Mouse (Mus musculus): Measurements from ENCODE around the gene Gm10188. TPM values are rescaled to one million over a fixed set of nuclear protein-coding genes. Genes with fewer than 3 reads are reported as not detected.

Gm10188 gene
- polyA plus RNA-seq, 2 experiments, result not detected

- TF ChIP-seq EP300 (IDR thresholded peaks at IDR 0.05; ENCODE audit: low read depth) (no peak), CTCF (IDR thresholded peaks at IDR 0.05; ENCODE audit: low read depth) (no peak)
- WGBS (ENCODE audit: insufficient replicate concordance), result 26% methylated on average over 4 of the region's 4 CpGs
- Histone ChIP-seq H3K4me2 (ENCODE audit: low read depth) (no peak overlapping the region), H3K4me1 (replicated peaks; ENCODE audit: control insufficient read depth in 2 of 2, insufficient read depth in 2 of 2, low read length in 1 of 2) (no peaks in the 10 kb centered on the region), H3K36me3 (replicated peaks; ENCODE audit: control insufficient read depth, insufficient read depth, low read depth) (no peaks in the 10 kb centered on the region), H3K9me3 (ENCODE audit: control insufficient read depth, low read length) (no peaks in the 10 kb centered on the region), H3K27ac (no peak overlapping the region), H3K27me3 (ENCODE audit: control insufficient read depth, insufficient read depth, low read length) (peaks cover 20% of the 10 kb centered on the region), H3K9ac (replicated peaks) (no peak overlapping the region), H3K4me3 (ENCODE audit: insufficient read depth in 1 of 2, low read depth in 2 of 2, low read length in 2 of 2) (no peak overlapping the region)
- DNase-seq (ENCODE audit: low read depth in 3 of 3, low spot score in 3 of 3) (no peak), ATAC-seq (ENCODE audit: insufficient read depth) (no peak)
Measured at GRCm38 (mm10) chr1:132201511-132201860, 28.1 kb downstream of the Gm10188 start.

- Histone ChIP-seq H3K9me3 (ENCODE audit: control insufficient read depth, low read length) (no peaks in the 10 kb centered on the region), H3K9ac (replicated peaks) (no peak overlapping the region), H3K4me2 (ENCODE audit: low read depth) (no peak overlapping the region), H3K4me3 (ENCODE audit: insufficient read depth in 1 of 2, low read depth in 2 of 2, low read length in 2 of 2) (no peak overlapping the region), H3K27me3 (ENCODE audit: control insufficient read depth, insufficient read depth, low read length) (peaks cover 20% of the 10 kb centered on the region), H3K4me1 (replicated peaks; ENCODE audit: control insufficient read depth in 2 of 2, insufficient read depth in 2 of 2, low read length in 1 of 2) (no peaks in the 10 kb centered on the region), H3K36me3 (replicated peaks; ENCODE audit: control insufficient read depth, insufficient read depth, low read depth) (no peaks in the 10 kb centered on the region), H3K27ac (no peak overlapping the region)
- TF ChIP-seq EP300 (IDR thresholded peaks at IDR 0.05; ENCODE audit: low read depth) (no peak), CTCF (IDR thresholded peaks at IDR 0.05; ENCODE audit: low read depth) (no peak)
- WGBS (ENCODE audit: insufficient replicate concordance), result 21% methylated on average over 11 of the region's 11 CpGs
- no peak for DNase-seq (ENCODE audit: low read depth in 3 of 3, low spot score in 3 of 3)
- no peak for ATAC-seq (ENCODE audit: insufficient read depth)
Measured at GRCm38 (mm10) chr1:132200562-132201510, 28.7 kb downstream of the Gm10188 start.

DNA sequence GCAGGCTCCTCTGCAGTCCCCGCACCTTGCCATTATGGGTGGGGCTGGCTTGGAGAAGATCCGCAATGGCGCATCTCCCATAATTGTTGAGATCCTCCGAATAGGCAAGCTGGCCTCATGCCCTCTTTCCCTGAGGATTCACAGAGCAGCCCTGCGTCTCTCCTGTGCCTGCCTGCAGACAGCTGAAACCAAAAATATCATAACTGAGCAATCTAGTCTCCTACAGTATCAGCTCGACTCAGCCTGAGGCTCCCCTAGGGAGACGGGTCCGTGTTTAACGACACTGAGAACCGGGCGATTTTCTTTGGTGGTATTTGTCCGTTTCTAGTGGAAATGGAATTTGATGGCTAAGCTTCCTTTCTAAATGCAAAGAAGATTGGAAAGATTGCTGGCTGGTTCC is 29.6 kb downstream of the Gm10188 start:
- Histone ChIP-seq H3K9ac (replicated peaks) (no peak overlapping the region), H3K4me3 (ENCODE audit: insufficient read depth in 1 of 2, low read depth in 2 of 2, low read length in 2 of 2) (no peak overlapping the region), H3K9me3 (ENCODE audit: control insufficient read depth, low read length) (no peaks in the 10 kb centered on the region), H3K36me3 (replicated peaks; ENCODE audit: control insufficient read depth, insufficient read depth, low read depth) (no peaks in the 10 kb centered on the region), H3K4me1 (replicated peaks; ENCODE audit: control insufficient read depth in 2 of 2, insufficient read depth in 2 of 2, low read length in 1 of 2) (no peaks in the 10 kb centered on the region), H3K27me3 (ENCODE audit: control insufficient read depth, insufficient read depth, low read length) (peaks cover 20% of the 10 kb centered on the region), H3K27ac (no peak overlapping the region), H3K4me2 (ENCODE audit: low read depth) (no peak overlapping the region)
- DNase-seq (ENCODE audit: low read depth in 3 of 3, low spot score in 3 of 3) (no peak), ATAC-seq (ENCODE audit: insufficient read depth) (no peak)
- TF ChIP-seq CTCF (IDR thresholded peaks at IDR 0.05; ENCODE audit: low read depth) (no peak), EP300 (IDR thresholded peaks at IDR 0.05; ENCODE audit: low read depth) (no peak)
- 12% methylated on average over 12 of the region's 12 CpGs for WGBS (ENCODE audit: insufficient replicate concordance)

DNA sequence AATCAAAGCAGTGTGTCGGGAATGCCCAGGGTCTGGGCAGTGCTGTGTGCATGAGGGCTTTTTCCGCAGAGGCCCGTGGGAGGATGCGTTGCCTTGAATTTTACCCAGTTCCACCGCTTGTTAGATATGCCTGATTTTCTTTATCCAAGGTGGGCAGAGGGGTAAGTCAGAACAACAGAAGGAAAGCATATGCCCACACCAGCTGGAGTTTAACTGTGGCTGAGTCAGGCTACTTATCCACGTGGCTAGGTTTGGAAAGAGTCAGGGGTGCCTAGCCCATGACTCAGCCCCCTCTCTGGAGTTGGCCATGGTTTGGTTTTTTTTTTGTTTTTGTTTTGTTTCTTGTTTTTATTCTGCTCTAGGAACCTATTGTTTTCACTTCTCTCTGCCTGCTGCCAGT is 30.3 kb downstream of the Gm10188 start:
- WGBS (ENCODE audit: insufficient replicate concordance), result 54% methylated on average over 6 of the region's 6 CpGs
- no peak overlapping the region for H3K9ac ChIP-seq (replicated peaks)
- no peak overlapping the region for H3K4me2 ChIP-seq (ENCODE audit: low read depth)
- H3K27me3 ChIP-seq (ENCODE audit: control insufficient read depth, insufficient read depth, low read length), result peaks cover 20% of the 10 kb centered on the region
- H3K4me1 ChIP-seq (replicated peaks; ENCODE audit: control insufficient read depth in 2 of 2, insufficient read depth in 2 of 2, low read length in 1 of 2), result no peaks in the 10 kb centered on the region
- no peaks in the 10 kb centered on the region for H3K9me3 ChIP-seq (ENCODE audit: control insufficient read depth, low read length)
- DNase-seq (ENCODE audit: low read depth in 3 of 3, low spot score in 3 of 3) (no peak), ATAC-seq (ENCODE audit: insufficient read depth) (no peak)
- TF ChIP-seq CTCF (IDR thresholded peaks at IDR 0.05; ENCODE audit: low read depth) (no peak), EP300 (IDR thresholded peaks at IDR 0.05; ENCODE audit: low read depth) (no peak)
- H3K4me3 ChIP-seq (ENCODE audit: insufficient read depth in 1 of 2, low read depth in 2 of 2, low read length in 2 of 2), result no peak overlapping the region
- H3K27ac ChIP-seq, result no peak overlapping the region
- no peaks in the 10 kb centered on the region for H3K36me3 ChIP-seq (replicated peaks; ENCODE audit: control insufficient read depth, insufficient read depth, low read depth)

DNA sequence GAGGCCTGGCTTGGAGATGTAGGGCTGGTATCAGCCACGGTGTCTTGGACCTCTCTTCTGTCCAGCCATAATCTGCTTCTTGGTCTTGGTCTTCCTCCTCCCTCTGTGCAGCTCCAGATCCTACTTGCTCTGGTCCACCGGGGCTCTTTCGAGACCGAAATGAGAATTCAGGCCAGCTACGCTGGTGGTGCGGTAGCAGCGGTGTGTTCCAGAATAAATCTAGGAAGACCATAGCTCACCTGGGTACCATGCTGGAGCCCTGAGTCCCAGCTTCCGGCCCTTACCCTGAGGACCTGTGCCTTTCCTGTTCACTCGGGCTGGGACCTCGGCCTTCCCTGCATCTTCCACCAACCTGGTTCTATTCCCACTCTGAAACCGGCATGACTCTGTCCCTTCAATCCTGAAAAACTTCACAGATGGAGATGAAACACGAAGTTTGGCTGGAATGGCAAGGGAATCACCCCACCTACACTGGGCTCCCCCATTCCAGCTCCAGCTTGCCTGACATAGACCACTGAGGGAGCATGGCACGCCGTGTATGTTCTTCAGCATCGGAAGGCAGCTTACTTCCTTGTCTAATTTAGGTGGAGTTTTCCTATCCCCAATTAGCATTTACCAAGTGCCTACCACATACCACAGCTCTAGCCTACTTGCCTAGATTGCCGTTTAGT is 31.0 kb downstream of the Gm10188 start:
- H3K4me2 ChIP-seq (ENCODE audit: low read depth), result no peak overlapping the region
- TF ChIP-seq CTCF (IDR thresholded peaks at IDR 0.05; ENCODE audit: low read depth) (no peak), EP300 (IDR thresholded peaks at IDR 0.05; ENCODE audit: low read depth) (no peak)
- H3K4me1 ChIP-seq (replicated peaks; ENCODE audit: control insufficient read depth in 2 of 2, insufficient read depth in 2 of 2, low read length in 1 of 2), result no peaks in the 10 kb centered on the region
- H3K4me3 ChIP-seq (ENCODE audit: insufficient read depth in 1 of 2, low read depth in 2 of 2, low read length in 2 of 2), result no peak overlapping the region
- no peaks in the 10 kb centered on the region for H3K36me3 ChIP-seq (replicated peaks; ENCODE audit: control insufficient read depth, insufficient read depth, low read depth)
- DNase-seq (ENCODE audit: low read depth in 3 of 3, low spot score in 3 of 3), result no peak
- H3K27me3 ChIP-seq (ENCODE audit: control insufficient read depth, insufficient read depth, low read length), result peaks cover 25% of the 10 kb centered on the region
- 67% methylated on average over 16 of the region's 16 CpGs for WGBS (ENCODE audit: insufficient replicate concordance)
- H3K27ac ChIP-seq, result no peak overlapping the region
- no peak for ATAC-seq (ENCODE audit: insufficient read depth)
- no peak overlapping the region for H3K9ac ChIP-seq (replicated peaks)
- no peaks in the 10 kb centered on the region for H3K9me3 ChIP-seq (ENCODE audit: control insufficient read depth, low read length)

Data from liver, embryonic 14.5 days (tissue).